Mouse (Mus musculus) heart, embryonic 10.5 days (tissue): ENCODE data around the gene Map3k14. TPM values are rescaled to one million over a fixed set of nuclear protein-coding genes. Genes with fewer than 3 reads are reported as not detected.
A peak's percentile ranks its signal among the peaks of the same experiment; 100 is the strongest.

Experiments
- DNase-seq: peaks from one replicate; pipeline ENCODE4 v3.0.0-alpha.2; 2017; ENCODE audit warnings: low spot score
- H3K27ac ChIP-seq: fragments of 300-500 bp; sonication (generic); 2 replicates; pipeline ENCODE4 v1.5.1; 2016; ENCODE audit warnings: mild to moderate bottlenecking
- H3K27me3 ChIP-seq: fragments of 300-500 bp; sonication (generic); 2 replicates; pipeline ENCODE4 v1.6.1; 2016; ENCODE audit warnings: mild to moderate bottlenecking; ENCODE audit not compliant: poor library complexity, insufficient read depth, severe bottlenecking
- H3K36me3 ChIP-seq: fragments of 300-500 bp; sonication (generic); 2 replicates; pipeline ENCODE4 v1.6.1; 2016; ENCODE audit warnings: mild to moderate bottlenecking, moderate library complexity
- H3K4me1 ChIP-seq: fragments of 300-500 bp; sonication (generic); 2 replicates; pipeline ENCODE4 v1.6.1; 2016; ENCODE audit warnings: mild to moderate bottlenecking
- H3K4me3 ChIP-seq: fragments of 300-500 bp; sonication (generic); 2 replicates; pipeline ENCODE4 v1.5.1; 2016; ENCODE audit warnings: mild to moderate bottlenecking, moderate library complexity
- H3K9me3 ChIP-seq: fragments of 300-500 bp; sonication (generic); 2 replicates; pipeline ENCODE4 v1.6.1; 2016; ENCODE audit warnings: mild to moderate bottlenecking, moderate library complexity
- WGBS: fragments of 180-500 bp; shearing (Covaris S2); methylation state at CpG from one replicate; pipeline ENCODE4 v1.1.7; 2016; 5-methylcytosine and 5-hydroxymethylcytosine counted together
- polyA plus RNA-seq: library from polyadenylated mRNA; unstranded; fragments of >200 nt; fragmentation: Nextera tagmentation; extraction: Ambion mirVana; gene quantifications from 2 replicates; pipeline ENCODE4 v1.2.1, GENCODE M21; 2016

The Map3k14 gene
- polyA plus RNA-seq, 1 experiment from 2014 or later = 2.1 TPM

- Histone ChIP-seq H3K4me3 (no peak overlapping the region), H3K36me3 (no peaks in the 10 kb centered on the region), H3K4me1 (peaks cover 11% of the 10 kb centered on the region), H3K9me3 (no peaks in the 10 kb centered on the region), H3K27me3 (no peaks in the 10 kb centered on the region), H3K27ac (no peak overlapping the region)
- WGBS = 82% methylated on average over 5 of the region's 5 CpGs
- no peak for DNase-seq
Observed at GRCm38 (mm10) chr11:103252380-103252779, 14.9 kb downstream of the Map3k14 start.

- Histone ChIP-seq H3K36me3 (no peaks in the 10 kb centered on the region), H3K27me3 (no peaks in the 10 kb centered on the region), H3K4me3 (no peak overlapping the region), H3K27ac (no peak overlapping the region), H3K9me3 (no peaks in the 10 kb centered on the region), H3K4me1 (peaks cover 26% of the 10 kb centered on the region)
- no peak for DNase-seq
- WGBS = 91% methylated on average over 3 of the region's 3 CpGs
Observed at GRCm38 (mm10) chr11:103250324-103250723, 16.9 kb downstream of the Map3k14 start.

- 69% methylated on average over 6 of the region's 6 CpGs for WGBS
- Histone ChIP-seq H3K36me3 (no peaks in the 10 kb centered on the region), H3K27ac (no peak overlapping the region), H3K27me3 (no peaks in the 10 kb centered on the region), H3K9me3 (no peaks in the 10 kb centered on the region), H3K4me1 (peaks cover 26% of the 10 kb centered on the region), H3K4me3 (no peak overlapping the region)
- no peak for DNase-seq
Observed at GRCm38 (mm10) chr11:103249509-103249908, 17.8 kb downstream of the Map3k14 start.

DNA sequence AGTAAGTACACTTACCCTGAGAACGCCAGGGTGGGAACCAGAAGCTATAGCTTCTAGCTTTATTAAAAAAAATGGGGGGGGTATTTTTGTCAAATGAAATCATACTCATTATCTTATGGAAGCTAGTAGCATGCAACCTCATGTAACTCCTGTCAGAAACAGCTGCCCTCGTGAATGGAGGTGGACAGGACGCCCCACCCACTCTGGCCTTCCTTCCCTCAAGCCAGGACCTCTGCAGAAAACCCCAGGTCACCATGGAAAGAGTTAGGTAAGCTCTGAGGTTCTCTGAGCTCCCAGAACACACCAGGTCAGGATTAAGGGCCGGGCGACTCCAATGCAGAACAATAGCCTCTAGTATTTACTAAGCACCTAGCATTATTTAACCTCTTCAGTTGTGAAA, 18.4 kb downstream of the Map3k14 start:
- H3K27ac ChIP-seq = no peak overlapping the region
- no peaks in the 10 kb centered on the region for H3K27me3 ChIP-seq
- H3K4me1 ChIP-seq = peaks cover 26% of the 10 kb centered on the region
- no peak overlapping the region for H3K4me3 ChIP-seq
- no peaks in the 10 kb centered on the region for H3K9me3 ChIP-seq
- H3K36me3 ChIP-seq = no peaks in the 10 kb centered on the region
- no peak for DNase-seq
- WGBS = 73% methylated on average over 5 of the region's 5 CpGs

DNA sequence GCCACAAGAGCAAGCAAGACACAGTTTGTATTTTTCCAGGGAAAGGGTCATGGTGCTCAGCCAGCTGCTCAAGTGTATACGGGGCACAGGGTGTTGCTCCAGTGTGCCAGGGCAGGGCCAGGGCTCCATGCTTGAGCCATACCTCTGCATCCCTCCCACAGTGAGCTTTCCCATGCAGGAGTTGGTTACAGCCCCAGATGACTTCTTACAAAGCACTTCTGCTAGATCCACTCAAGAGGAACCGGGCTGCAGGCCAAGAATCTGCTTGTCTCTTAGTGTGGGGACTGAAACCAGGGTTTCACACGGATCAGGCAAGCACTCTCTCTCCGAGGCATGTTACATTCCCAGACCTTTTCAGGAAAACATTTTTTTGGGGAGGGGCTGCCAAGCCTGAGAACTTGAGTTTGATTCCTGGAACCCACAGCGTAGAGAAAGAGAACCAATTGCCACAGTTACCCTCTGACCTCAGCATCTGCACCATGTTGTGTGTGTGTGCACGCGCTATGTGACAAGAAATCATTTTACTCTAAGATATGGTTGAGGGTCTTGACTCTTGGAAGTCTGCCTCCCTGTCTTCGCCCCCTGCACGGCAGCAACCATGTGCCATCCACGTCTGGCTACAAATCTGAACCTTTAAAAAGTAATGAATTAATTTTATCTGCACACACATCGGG, 19.6 kb downstream of the Map3k14 start:
- Histone ChIP-seq H3K36me3 (no peaks in the 10 kb centered on the region), H3K4me1 (peaks cover 26% of the 10 kb centered on the region), H3K27me3 (no peaks in the 10 kb centered on the region), H3K4me3 (no peak overlapping the region), H3K9me3 (no peaks in the 10 kb centered on the region), H3K27ac (no peak overlapping the region)
- DNase-seq = no peak
- WGBS = 73% methylated on average over 11 of the region's 11 CpGs

DNA sequence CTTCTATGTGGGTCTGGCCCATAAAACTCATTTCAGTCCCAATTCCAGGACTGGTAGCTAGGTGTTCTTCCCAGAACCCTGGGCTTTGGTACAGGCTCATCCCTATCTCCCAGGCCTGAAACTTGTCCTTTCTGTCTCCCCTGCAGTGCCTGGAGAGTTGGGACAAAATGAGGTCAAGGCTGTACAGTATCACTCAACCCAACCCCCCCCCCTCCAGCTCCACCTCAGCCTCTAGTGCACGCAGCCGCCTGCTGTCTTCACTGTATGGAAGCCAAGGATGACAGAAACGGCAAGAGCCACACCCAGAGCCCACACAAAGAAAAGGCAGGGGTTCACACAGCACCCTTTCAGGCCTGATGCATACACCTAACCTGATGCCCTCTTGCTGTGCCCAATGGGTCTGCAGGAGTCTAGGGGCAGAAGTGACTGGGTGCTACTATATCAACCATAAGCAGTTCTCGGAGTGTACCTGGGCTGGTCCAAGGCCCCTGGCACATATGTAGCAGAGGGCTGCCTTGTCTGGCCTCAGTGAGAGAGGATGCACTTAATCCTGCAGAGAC, 20.5 kb downstream of the Map3k14 start:
- no peaks in the 10 kb centered on the region for H3K9me3 ChIP-seq
- H3K36me3 ChIP-seq = no peaks in the 10 kb centered on the region
- H3K4me3 ChIP-seq = no peak overlapping the region
- no peak for DNase-seq
- H3K4me1 ChIP-seq = peaks cover 26% of the 10 kb centered on the region
- H3K27me3 ChIP-seq = no peaks in the 10 kb centered on the region
- H3K27ac ChIP-seq = peak overlapping the region; percentile 56
- 84% methylated on average over 4 of the region's 4 CpGs for WGBS

GRCm38 (mm10) chr11:103246081-103246730, 21.1 kb downstream of the Map3k14 start:
- Histone ChIP-seq H3K4me3 (no peak overlapping the region), H3K4me1 (peaks cover 26% of the 10 kb centered on the region), H3K9me3 (no peaks in the 10 kb centered on the region), H3K36me3 (no peaks in the 10 kb centered on the region), H3K27me3 (no peaks in the 10 kb centered on the region), H3K27ac (peak overlapping the region; percentile 56)
- DNase-seq = no peak
- 65% methylated on average over 10 of the region's 10 CpGs for WGBS

DNA sequence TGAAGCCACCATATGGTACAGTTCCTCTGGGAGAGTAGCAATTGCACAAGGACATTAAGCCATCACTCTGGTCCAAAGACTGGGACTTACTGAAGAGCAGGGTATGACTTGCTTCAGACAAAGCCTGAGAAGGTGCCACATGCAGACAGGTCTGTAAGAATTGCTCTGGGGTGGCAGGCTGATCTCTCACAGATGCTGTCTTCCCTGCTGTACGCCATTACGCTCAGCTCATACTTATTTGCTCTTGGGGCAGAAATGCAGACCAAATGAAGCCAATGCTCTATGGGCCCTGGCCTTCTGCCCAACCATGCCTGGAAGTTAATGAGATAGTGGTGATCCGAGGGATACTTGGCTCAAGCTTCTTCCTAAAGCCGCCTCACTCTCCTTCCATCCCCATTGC, 22.4 kb downstream of the Map3k14 start:
- H3K27me3 ChIP-seq = no peaks in the 10 kb centered on the region
- WGBS = 86% methylated on average over 4 of the region's 4 CpGs
- no peak overlapping the region for H3K27ac ChIP-seq
- H3K4me3 ChIP-seq = no peak overlapping the region
- DNase-seq = no peak
- H3K36me3 ChIP-seq = peaks cover 1% of the 10 kb centered on the region; the same call in 1 of the 2 replicates
- no peaks in the 10 kb centered on the region for H3K9me3 ChIP-seq
- H3K4me1 ChIP-seq = peaks cover 32% of the 10 kb centered on the region

DNA sequence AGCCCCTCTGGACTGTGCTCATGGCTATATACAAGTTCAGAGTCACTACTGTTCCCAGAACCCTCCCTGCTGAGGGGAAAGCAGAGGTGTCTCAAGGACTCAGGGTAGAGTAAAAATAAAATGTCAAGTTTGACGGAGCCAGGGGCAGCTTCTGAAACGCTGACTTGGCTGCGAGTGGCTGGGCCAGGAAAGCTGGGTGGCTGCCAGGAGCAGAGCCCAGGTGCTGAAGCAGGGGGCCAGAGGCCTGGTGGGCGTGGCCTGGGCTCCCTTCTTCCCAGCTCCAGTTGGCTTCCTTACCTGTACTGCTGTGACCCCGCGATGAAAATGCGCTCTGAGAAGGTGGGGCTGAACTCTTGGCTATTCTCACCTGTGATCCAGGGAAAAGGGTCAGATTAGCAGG, 26.5 kb downstream of the Map3k14 start:
- DNase-seq = no peak
- no peak overlapping the region for H3K27ac ChIP-seq
- peaks cover 12% of the 10 kb centered on the region for H3K4me1 ChIP-seq
- H3K36me3 ChIP-seq = peaks cover 28% of the 10 kb centered on the region
- H3K4me3 ChIP-seq = no peak overlapping the region
- H3K9me3 ChIP-seq = no peaks in the 10 kb centered on the region
- 33% methylated on average over 7 of the region's 7 CpGs for WGBS
- no peaks in the 10 kb centered on the region for H3K27me3 ChIP-seq

GRCm38 (mm10) chr11:103237757-103238156, 29.5 kb downstream of the Map3k14 start:
- no peak overlapping the region for H3K4me3 ChIP-seq
- no peak overlapping the region for H3K27ac ChIP-seq
- H3K4me1 ChIP-seq = peaks cover 14% of the 10 kb centered on the region
- 63% methylated on average over 9 of the region's 9 CpGs for WGBS
- no peak for DNase-seq
- no peaks in the 10 kb centered on the region for H3K9me3 ChIP-seq
- no peaks in the 10 kb centered on the region for H3K27me3 ChIP-seq
- H3K36me3 ChIP-seq = peaks cover 28% of the 10 kb centered on the region

DNA sequence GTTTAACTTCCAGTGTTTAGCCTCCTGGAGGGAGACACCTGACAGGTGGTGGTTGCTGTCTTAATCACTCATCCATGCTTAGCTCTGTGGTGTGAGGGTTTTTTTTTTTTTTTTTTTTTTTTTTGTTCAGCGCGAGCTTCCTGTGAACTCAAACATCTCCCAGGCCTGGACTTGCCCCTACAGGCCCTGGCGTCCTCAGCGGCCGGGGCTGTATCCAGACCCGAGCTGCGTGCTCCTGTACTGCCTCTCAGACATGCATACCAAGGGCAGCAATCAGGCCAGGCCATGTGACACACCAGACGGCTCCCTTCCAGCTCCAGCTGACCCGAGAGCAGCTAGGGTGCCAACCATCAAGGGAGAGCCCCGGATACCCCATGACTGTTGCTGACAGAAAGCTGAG, 30.4 kb downstream of the Map3k14 start:
- peaks cover 14% of the 10 kb centered on the region for H3K4me1 ChIP-seq
- DNase-seq = no peak
- WGBS = 88% methylated on average over 10 of the region's 10 CpGs
- H3K4me3 ChIP-seq = no peak overlapping the region
- H3K9me3 ChIP-seq = no peaks in the 10 kb centered on the region
- H3K27me3 ChIP-seq = no peaks in the 10 kb centered on the region
- H3K27ac ChIP-seq = no peak overlapping the region
- peaks cover 28% of the 10 kb centered on the region for H3K36me3 ChIP-seq

DNA sequence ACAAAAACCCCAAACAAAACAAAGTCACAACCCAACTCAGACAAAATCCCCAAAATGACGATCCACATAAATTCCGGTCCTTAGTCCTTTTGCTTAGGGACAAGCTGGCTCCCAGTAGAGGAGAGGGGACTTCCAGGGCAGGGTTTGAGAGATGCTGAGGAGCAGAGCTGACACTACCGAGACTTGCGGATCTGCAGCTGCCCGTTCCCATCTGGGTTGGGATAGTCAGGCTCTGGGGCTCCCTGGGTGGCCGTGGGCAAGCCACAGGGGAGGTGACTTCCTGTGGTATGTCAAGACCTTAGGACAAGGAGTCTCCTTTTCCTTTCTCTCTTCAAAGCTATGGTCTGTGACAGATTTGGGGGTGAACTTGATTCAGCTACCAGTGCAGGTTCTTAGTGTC, 30.8 kb downstream of the Map3k14 start:
- peaks cover 28% of the 10 kb centered on the region for H3K36me3 ChIP-seq

DNA sequence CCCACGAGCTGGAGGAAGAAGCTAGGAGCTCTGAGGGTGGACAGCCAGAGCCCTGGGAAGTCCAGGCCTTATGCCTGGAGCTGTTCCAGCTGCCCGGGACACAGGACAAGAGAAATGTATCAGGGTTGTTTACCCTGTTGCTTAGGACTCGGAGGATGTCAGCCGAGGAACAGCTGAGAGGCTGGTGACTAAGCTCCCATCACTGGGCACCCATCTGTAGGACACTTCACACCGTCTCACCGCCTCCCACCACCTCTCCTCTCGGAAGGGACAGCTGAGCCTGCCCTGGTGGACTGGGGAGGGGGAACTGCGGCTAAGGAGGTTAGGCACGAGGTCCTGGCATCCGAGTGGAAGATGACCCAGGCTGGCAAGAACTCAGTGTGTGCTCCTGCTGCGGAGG, 31.6 kb downstream of the Map3k14 start:
- Histone ChIP-seq H3K4me3 (no peak overlapping the region), H3K27ac (0 out of 2 replicates have a peak overlapping the region, but pooled peaks have one; percentile 0), H3K27me3 (no peaks in the 10 kb centered on the region), H3K36me3 (peaks cover 32% of the 10 kb centered on the region), H3K9me3 (no peaks in the 10 kb centered on the region), H3K4me1 (peaks cover 9% of the 10 kb centered on the region)
- DNase-seq = no peak
- WGBS = 61% methylated on average over 11 of the region's 11 CpGs

More for the DNA sequence above, 30.8 kb downstream of the Map3k14 start:
- Histone ChIP-seq H3K27me3 (no peaks in the 10 kb centered on the region), H3K4me3 (no peak overlapping the region), H3K27ac (0 out of 2 replicates have a peak overlapping the region, but pooled peaks have one; percentile 0), H3K9me3 (no peaks in the 10 kb centered on the region), H3K4me1 (peaks cover 14% of the 10 kb centered on the region)
- WGBS = 81% methylated on average over 6 of the region's 6 CpGs
- no peak for DNase-seq
